Mouse (Mus musculus) cortical plate, adult 2 months (tissue): ENCODE results near the gene Sdhb.

ENCODE experiments used
- CTCF ChIP-seq: fragments of 200-500 bp; IDR thresholded peaks from 2 replicates; pipeline ENCODE4 v1.5.1; 2011; ENCODE audit warnings: mild to moderate bottlenecking, control low read depth, low read length; ENCODE audit not compliant: insufficient read depth; ENCODE audit errors: extremely low read depth
- POLR2A ChIP-seq: fragments of 200-500 bp; IDR thresholded peaks from 2 replicates; pipeline ENCODE4 v1.6.1; 2011; ENCODE audit warnings: mild to moderate bottlenecking, low read length, control low read depth; ENCODE audit not compliant: insufficient read depth; ENCODE audit errors: extremely low read depth

DNA sequence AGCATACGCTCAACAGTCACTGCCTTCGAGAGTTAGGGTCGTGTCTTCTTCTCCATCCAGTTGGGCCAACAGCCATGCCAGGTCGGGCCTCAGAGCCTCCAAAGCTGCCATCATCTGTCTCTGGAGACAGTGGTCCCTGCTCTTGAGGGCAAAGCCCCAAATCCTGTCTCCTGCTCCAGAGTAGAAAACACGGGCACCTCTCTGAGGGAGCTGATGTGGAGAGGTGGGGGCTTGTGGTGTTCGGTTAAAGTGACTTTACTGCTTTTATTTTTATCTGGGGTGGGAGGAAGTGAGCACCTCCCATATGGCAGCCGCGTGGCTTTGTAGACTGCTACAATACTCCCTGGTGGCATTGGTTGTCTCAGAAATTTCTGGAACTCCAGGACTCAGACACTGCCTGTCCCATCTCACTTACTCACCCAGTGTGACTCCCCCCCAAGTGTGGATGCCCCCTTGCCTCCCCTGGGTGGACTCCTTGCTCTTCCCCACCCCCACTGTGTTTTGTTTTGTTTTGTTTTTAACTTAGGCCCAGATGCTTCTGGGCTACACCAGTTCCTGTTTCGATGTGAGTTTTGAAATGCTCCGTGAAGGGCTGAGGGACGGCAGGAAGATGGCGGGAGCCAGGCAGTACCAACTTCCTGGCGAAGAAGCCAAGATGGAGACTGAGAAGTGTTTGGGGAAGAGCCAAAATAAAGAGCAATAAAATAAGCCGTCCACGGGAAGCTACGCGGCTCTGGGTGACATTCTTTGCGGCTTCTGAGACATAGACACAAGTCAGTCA lies 9.0 kb upstream of the Sdhb start:
- TF ChIP-seq CTCF (no peak), POLR2A (no peak)
